Mouse (Mus musculus) granulocyte monocyte progenitor cell, adult 5-6 weeks (primary cell): Measurements from ENCODE around the gene Nudt9. TPM values are rescaled to one million over a fixed set of nuclear protein-coding genes. Genes with fewer than 3 reads are reported as not detected.

Experiments
- ATAC-seq: replicated peaks from 2 replicates; pipeline ENCODE4 v1.8.0; 2016; ENCODE audit warnings: mild to moderate bottlenecking, moderate TSS enrichment, inconsistent platforms; ENCODE audit not compliant: poor library complexity, severe bottlenecking
- total RNA-seq, 2 experiments: library from RNA; stranded (forward) in 1 of 2; stranded (reverse) in 1 of 2; fragments of 200-712, 200-1000 nt in 1 of 2; fragments of >200 nt in 1 of 2; fragmentation: Nextera tagmentation in 1 of 2; gene quantifications; 2 replicates each; pipeline ENCODE4 v1.2.3; 2014 to 2017

Nudt9 gene
- total RNA-seq, 2 experiments from 2014 or later: 21.3 to 37.4 TPM

GRCm38 (mm10) chr5:104113491-104114172, 67.5 kb downstream of the Nudt9 start, which contains the start of gene Sparcl1:
Gene Sparcl1 (minus strand): TSS chr5:104113733.
- no peak for ATAC-seq

Other genes starting within 250 kb of the Nudt9 start
- 1.9 and 2.5 TPM in 2 replicates for gene Klhl8, start 135.0 kb upstream of the Nudt9 start, total RNA-seq (2014; fragmentation: Nextera tagmentation)
- 3.5 and 4.1 TPM in 2 replicates for gene Klhl8, start 135.0 kb upstream of the Nudt9 start, total RNA-seq (2017)
- gene Hsd17b13, start 68.9 kb upstream of the Nudt9 start, total RNA-seq (2014; fragmentation: Nextera tagmentation): not detected in 2 replicates
- gene Hsd17b13, start 68.9 kb upstream of the Nudt9 start, total RNA-seq (2017): not detected in 2 replicates
- 63.1 and 79.0 TPM in 2 replicates for gene Hsd17b11, start 24.4 kb upstream of the Nudt9 start, total RNA-seq (2014; fragmentation: Nextera tagmentation)
- 79.8 and 93.7 TPM in 2 replicates for gene Hsd17b11, start 24.4 kb upstream of the Nudt9 start, total RNA-seq (2017)
- not detected in 2 replicates for gene Gm17660, start 31.3 kb downstream of the Nudt9 start, total RNA-seq (2014; fragmentation: Nextera tagmentation)
- not detected in 2 replicates for gene Gm17660, start 31.3 kb downstream of the Nudt9 start, total RNA-seq (2017)
- gene Sparcl1, start 67.4 kb downstream of the Nudt9 start, total RNA-seq (2014; fragmentation: Nextera tagmentation): not detected in 2 replicates
- not detected in 2 replicates for gene Sparcl1, start 67.4 kb downstream of the Nudt9 start, total RNA-seq (2017)
- not detected in 2 replicates for gene Dspp, start 124.4 kb downstream of the Nudt9 start, total RNA-seq (2014; fragmentation: Nextera tagmentation)
- gene Dspp, start 124.4 kb downstream of the Nudt9 start, total RNA-seq (2017): not detected in 2 replicates
- gene Dmp1, start 156.3 kb downstream of the Nudt9 start, total RNA-seq (2014; fragmentation: Nextera tagmentation): not detected in 2 replicates
- gene Dmp1, start 156.3 kb downstream of the Nudt9 start, total RNA-seq (2017): not detected in 2 replicates